In genomic region chrX:161511341-161511740, GRCm38 (mm10) we compare ENCODE assay signal across 26 mouse cellular contexts.
DNase-seq lines count a peak whose midpoint lies in the region; ATAC-seq and TF ChIP-seq lines count a peak whose summit lies in the region.
"Had no signal": no experiment of that assay in that cellular context is flagged by ENCODE, and none has a peak within 500 bp of the region (broad histone marks: within the 10 kb centered on the region; RNA-seq: fewer than 3 reads in every experiment).

No protein-coding gene starts in this region.

- H3K27me3 ChIP-seq in forebrain, postnatal 0 days (ENCODE audit: insufficient read depth, low read length) = no peaks in the 10 kb centered on the region
- no peaks in the 10 kb centered on the region for H3K27me3 ChIP-seq in forebrain, embryonic 15.5 days
- H3K27me3 ChIP-seq in lung, embryonic 16.5 days (ENCODE audit: control insufficient read depth, insufficient read depth, low read depth, low read length) = peaks cover 2% of the 10 kb centered on the region
- H3K27me3 ChIP-seq: CH12.LX; heart, embryonic 12.5 days; intestine, embryonic 15.5 days had no signal

- H3K9me3 ChIP-seq in forebrain, postnatal 0 days (ENCODE audit: low read length) = no peaks in the 10 kb centered on the region
- no peaks in the 10 kb centered on the region for H3K9me3 ChIP-seq in forebrain, embryonic 15.5 days
- no peaks in the 10 kb centered on the region for H3K9me3 ChIP-seq in lung, embryonic 16.5 days (ENCODE audit: control insufficient read depth, low read length)
- H3K9me3 ChIP-seq: forebrain, embryonic 10.5 days; G1E; heart, embryonic 12.5 days; heart, embryonic 15.5 days; hindbrain, embryonic 10.5 days; hindbrain, embryonic 13.5 days; intestine, embryonic 15.5 days had no signal

- H3K9ac ChIP-seq in forebrain, postnatal 0 days = no peak overlapping the region
- no peak overlapping the region for H3K9ac ChIP-seq in forebrain, embryonic 15.5 days (replicated peaks)
- no peak overlapping the region for H3K9ac ChIP-seq in lung, embryonic 16.5 days (ENCODE audit: low read length)
- H3K9ac ChIP-seq: heart, embryonic 12.5 days; heart, embryonic 15.5 days; hindbrain, embryonic 13.5 days; intestine, embryonic 15.5 days had no signal

- 57% methylated on average over 1 of the region's 1 CpGs for WGBS in forebrain, postnatal 0 days
- WGBS in forebrain, embryonic 15.5 days = 70% methylated on average over 1 of the region's 1 CpGs
- WGBS in lung, embryonic 16.5 days = 59% methylated on average over 1 of the region's 1 CpGs

- no peak overlapping the region for H3K4me2 ChIP-seq in forebrain, postnatal 0 days (ENCODE audit: low read depth)
- no peak overlapping the region for H3K4me2 ChIP-seq in forebrain, embryonic 15.5 days (replicated peaks)
- no peak overlapping the region for H3K4me2 ChIP-seq in lung, embryonic 16.5 days (ENCODE audit: low read depth, low read length)
- H3K4me2 ChIP-seq: heart, embryonic 12.5 days; heart, embryonic 15.5 days; hindbrain, embryonic 13.5 days; intestine, embryonic 15.5 days had no signal

- no peak overlapping the region for H3K4me3 ChIP-seq in forebrain, postnatal 0 days (ENCODE audit: low read depth, low read length)
- no peak overlapping the region for H3K4me3 ChIP-seq in forebrain, embryonic 15.5 days
- H3K4me3 ChIP-seq in lung, embryonic 16.5 days (ENCODE audit: low read length) = no peak overlapping the region
- H3K4me3 ChIP-seq: forebrain, embryonic 10.5 days; heart, embryonic 12.5 days; heart, embryonic 15.5 days; hindbrain, embryonic 10.5 days; hindbrain, embryonic 13.5 days; intestine, embryonic 15.5 days had no signal

- H3K4me1 ChIP-seq in forebrain, postnatal 0 days (ENCODE audit: insufficient read depth) = no peaks in the 10 kb centered on the region
- no peaks in the 10 kb centered on the region for H3K4me1 ChIP-seq in forebrain, embryonic 15.5 days
- no peaks in the 10 kb centered on the region for H3K4me1 ChIP-seq in lung, embryonic 16.5 days (replicated peaks; ENCODE audit: control insufficient read depth, insufficient read depth, low read length)
- H3K4me1 ChIP-seq: forebrain, embryonic 10.5 days; heart, embryonic 12.5 days; heart, embryonic 15.5 days; hindbrain, embryonic 10.5 days; hindbrain, embryonic 13.5 days; intestine, embryonic 15.5 days had no signal

- DNase-seq in forebrain, postnatal 0 days = no peak
- DNase-seq in heart, adult 11 months = peak; percentile 91
- DNase-seq in heart, postnatal 4 days = no peak
- DNase-seq in lung, postnatal 36 days = no peak
- no peak for DNase-seq in urinary bladder, postnatal 25 days (ENCODE audit: low spot score)
- DNase-seq: adrenal gland, postnatal 10 days; adrenal gland, postnatal 36 days; B cell, adult 2 months; cerebellum, adult 18-20 months; cerebellum, adult 9-10 months; cerebellum, postnatal 14 days; gastrocnemius, postnatal 10 days; kidney, adult 11 months had no signal

- peak; percentile 25; the same call in 1 of the 2 replicates for ATAC-seq in forebrain, postnatal 0 days
- ATAC-seq in forebrain, embryonic 15.5 days (replicated peaks) = no peak
- ATAC-seq in lung, embryonic 16.5 days (ENCODE audit: low read depth) = peak; percentile 47
- ATAC-seq: forebrain, embryonic 14.5 days; hindbrain, embryonic 16.5 days; intestine, embryonic 15.5 days; Patski had no signal

- no peaks in the 10 kb centered on the region for H3K36me3 ChIP-seq in forebrain, postnatal 0 days (ENCODE audit: insufficient read depth)
- no peaks in the 10 kb centered on the region for H3K36me3 ChIP-seq in forebrain, embryonic 15.5 days
- H3K36me3 ChIP-seq in lung, embryonic 16.5 days (ENCODE audit: control insufficient read depth, insufficient read depth, low read length) = no peaks in the 10 kb centered on the region
- H3K36me3 ChIP-seq: forebrain, embryonic 10.5 days; G1E; heart, embryonic 12.5 days; heart, embryonic 15.5 days; hindbrain, embryonic 10.5 days; hindbrain, embryonic 13.5 days; intestine, embryonic 15.5 days had no signal

- no peak for TF ChIP-seq CTCF in forebrain, postnatal 0 days (IDR thresholded peaks at IDR 0.05; ENCODE audit: low read depth)

- H3K27ac ChIP-seq in forebrain, postnatal 0 days (ENCODE audit: low read depth, low read length) = no peak overlapping the region
- H3K27ac ChIP-seq in forebrain, embryonic 15.5 days (replicated peaks) = no peak overlapping the region
- H3K27ac ChIP-seq in lung, embryonic 16.5 days (ENCODE audit: low read length) = no peak overlapping the region
- H3K27ac ChIP-seq: forebrain, embryonic 10.5 days; heart, embryonic 15.5 days; hindbrain, embryonic 10.5 days; hindbrain, embryonic 13.5 days; intestine, embryonic 15.5 days had no signal
